Comparison of ENCODE assay signal across 8 mouse cellular contexts in genomic region chr17:83109792-83110440, GRCm38 (mm10).
DNase-seq lines count a peak whose midpoint lies in the region; ATAC-seq and TF ChIP-seq lines count a peak whose summit lies in the region.

No protein-coding gene starts in this region.

- no peak for TF ChIP-seq EP300 in heart, adult 2 months (IDR thresholded peaks at IDR 0.05; ENCODE audit: insufficient read depth, low read depth, low read length)

- POLR2A ChIA-PET in Patski (lab: Charles Lee): interaction anchor here (0.7 kb wide), 2 partner anchors 57 to 334 kb away, joined by 3 read pairs; no protein-coding TSS in a partner anchor

- CTCF ChIA-PET in Patski (lab: Charles Lee): no interaction called here

- no peaks in the 10 kb centered on the region for H3K36me3 ChIP-seq in forebrain, embryonic 15.5 days
- H3K36me3 ChIP-seq in forebrain, embryonic 11.5 days (ENCODE audit: control insufficient read depth, insufficient read depth, low read length): no peaks in the 10 kb centered on the region
- no peaks in the 10 kb centered on the region for H3K36me3 ChIP-seq in heart, adult 2 months (ENCODE audit: control insufficient read depth, insufficient read depth, low read length)

- H3K4me1 ChIP-seq in forebrain, embryonic 15.5 days: peaks cover 17% of the 10 kb centered on the region
- H3K4me1 ChIP-seq in forebrain, embryonic 11.5 days (replicated peaks; ENCODE audit: control insufficient read depth, insufficient read depth, low read length): no peaks in the 10 kb centered on the region
- peaks cover 6% of the 10 kb centered on the region for H3K4me1 ChIP-seq in heart, adult 2 months (ENCODE audit: control insufficient read depth, insufficient read depth, low read length)

- no peak overlapping the region for H3K4me2 ChIP-seq in forebrain, embryonic 15.5 days (replicated peaks)
- H3K4me2 ChIP-seq in forebrain, embryonic 11.5 days (ENCODE audit: low read depth, low read length, severe bottlenecking): no peak overlapping the region

- no peak for TF ChIP-seq CTCF in Patski (IDR thresholded peaks at IDR 0.05)
- TF ChIP-seq CTCF in heart, adult 2 months (IDR thresholded peaks at IDR 0.05): no peak

- no peak for DNase-seq in forebrain, embryonic 11.5 days (ENCODE audit: low spot score)
- peak; percentile 44 for DNase-seq in Patski (ENCODE audit: low read depth, low spot score)
- DNase-seq in heart, adult 2 months: peak; percentile 47 to 71
- peak; percentile 39 for DNase-seq in layer of hippocampus, adult 9-10 months (ENCODE audit: low spot score)
- DNase-seq in lung, postnatal 10 days: peak; percentile 83
- DNase-seq in embryo, embryonic 10.5 days (ENCODE audit: low spot score): no peak
- no peak for DNase-seq in c-Kit-positive CD71-positive TER-119-positive erythroid progenitor cells, embryonic 14.5 days (ENCODE audit: low spot score)

- no peaks in the 10 kb centered on the region for H3K27me3 ChIP-seq in forebrain, embryonic 15.5 days
- no peaks in the 10 kb centered on the region for H3K27me3 ChIP-seq in forebrain, embryonic 11.5 days (ENCODE audit: control insufficient read depth, insufficient read depth, low read length)
- H3K27me3 ChIP-seq in Patski: no peaks in the 10 kb centered on the region
- H3K27me3 ChIP-seq in heart, adult 2 months (ENCODE audit: control insufficient read depth, insufficient read depth, low read length): no peaks in the 10 kb centered on the region

- no peak for TF ChIP-seq POLR2A in heart, adult 2 months (IDR thresholded peaks at IDR 0.05; ENCODE audit: insufficient read depth, low read depth, low read length)

- no peaks in the 10 kb centered on the region for H3K79me2 ChIP-seq in heart, adult 2 months (replicated peaks; ENCODE audit: control insufficient read depth, insufficient read depth, low read length)

- H3K4me3 ChIP-seq in forebrain, embryonic 15.5 days: no peak overlapping the region
- H3K4me3 ChIP-seq in forebrain, embryonic 11.5 days (ENCODE audit: low read depth, low read length): no peak overlapping the region
- no peak overlapping the region for H3K4me3 ChIP-seq in heart, adult 2 months

- in situ Hi-C loops in Patski (cut with MboI; ENCODE audit: low pct_unique_long_range_greater_than_20kb): no loop called here

- 49% methylated on average over 10 of the region's 10 CpGs for WGBS in forebrain, embryonic 15.5 days
- 70% methylated on average over 10 of the region's 10 CpGs for WGBS in forebrain, embryonic 11.5 days
- WGBS in heart, adult 2 months: 23% methylated on average over 10 of the region's 10 CpGs

- H3K9me3 ChIP-seq in forebrain, embryonic 15.5 days: no peaks in the 10 kb centered on the region
- H3K9me3 ChIP-seq in forebrain, embryonic 11.5 days (ENCODE audit: control insufficient read depth, low read length): no peaks in the 10 kb centered on the region

- 0 out of 2 replicates have a peak overlapping the region, but pooled peaks have one; percentile 11 for H3K27ac ChIP-seq in forebrain, embryonic 15.5 days (replicated peaks)
- no peak overlapping the region for H3K27ac ChIP-seq in forebrain, embryonic 11.5 days (ENCODE audit: low read depth, low read length)
- H3K27ac ChIP-seq in heart, adult 2 months: peak overlapping the region; percentile 57

- H3K9ac ChIP-seq in forebrain, embryonic 15.5 days (replicated peaks): no peak overlapping the region
- no peak overlapping the region for H3K9ac ChIP-seq in forebrain, embryonic 11.5 days (ENCODE audit: low read length)
- no peak overlapping the region for H3K9ac ChIP-seq in heart, adult 2 months (ENCODE audit: low read depth, low read length)

- intact Hi-C loops in heart, adult 2 months (cut with DNase I): loop anchor here (5.0 kb wide), 1 partner anchor 142 kb away; no protein-coding TSS in a partner anchor

- ATAC-seq in forebrain, embryonic 15.5 days (replicated peaks): peak; percentile 70
- no peak for ATAC-seq in forebrain, embryonic 11.5 days (replicated peaks; ENCODE audit: low FRiP score)
- peak; percentile 82 for ATAC-seq in Patski

Comparison
In these comparisons a context has a peak if more than half of its experiments do, and no peak if none do; other contexts are left out.
1. DNase-seq: peak in Patski (single experiment), heart, adult 2 months (2 of 2), layer of hippocampus, adult 9-10 months (single experiment) and lung, postnatal 10 days (single experiment); none in forebrain, embryonic 11.5 days (single experiment), embryo, embryonic 10.5 days (single experiment) and c-Kit-positive CD71-positive TER-119-positive erythroid progenitor cells, embryonic 14.5 days (single experiment).